Mouse (Mus musculus) stomach, postnatal 0 days (tissue): ENCODE measurements at regions not wholly inside any gene's neighbourhood (a gene's known extent, or its start where the extent isn't known, plus 50 kb on each side); places are given as distances from the start of the nearest gene placed in this dataset.

Experiments
- CTCF ChIP-seq: IDR thresholded peaks from 2 replicates; pipeline ENCODE4 v1.5.1; 2016; ENCODE audit warnings: antibody characterized with exemption, low read depth, mild to moderate bottlenecking, moderate library complexity
- EP300 ChIP-seq: optimal IDR thresholded peaks from 2 replicates; pipeline ENCODE3; 2016; ENCODE audit warnings: antibody characterized with exemption

- TF ChIP-seq CTCF (no peak), EP300 (no peak)
Measured at GRCm38 (mm10) chr12:39328377-39328776, 549.2 kb downstream of the Etv1 start.
